Mouse (Mus musculus) NIH3T3 (cell line): ENCODE data around the gene 1700069L16Rik.

Source experiments
- DNase-seq: peaks from one replicate; pipeline ENCODE4 v3.0.0-alpha.2; 2012; ENCODE audit warnings: low read depth

The 1700069L16Rik gene

GRCm38 (mm10) chr5:113734376-113734775 lies 9.8 kb upstream of the 1700069L16Rik start:
- DNase-seq, result peak; percentile 37

GRCm38 (mm10) chr5:113732182-113732581 lies 7.6 kb upstream of the 1700069L16Rik start:
- DNase-seq, result peak; percentile 75

GRCm38 (mm10) chr5:113731174-113731573 lies 6.6 kb upstream of the 1700069L16Rik start:
- no peak for DNase-seq

GRCm38 (mm10) chr5:113730641-113731121 lies 6.1 kb upstream of the 1700069L16Rik start:
- no peak for DNase-seq

- DNase-seq, result no peak
These were observed 4.1 kb upstream of the 1700069L16Rik start for GRCm38 (mm10) chr5:113728691-113729090.

- no peak for DNase-seq
These were observed 3.4 kb upstream of the 1700069L16Rik start for GRCm38 (mm10) chr5:113728011-113728410.

GRCm38 (mm10) chr5:113727238-113727637 lies 2.7 kb upstream of the 1700069L16Rik start:
- no peak for DNase-seq

GRCm38 (mm10) chr5:113726618-113727017 lies 2.0 kb upstream of the 1700069L16Rik start:
- DNase-seq, result no peak

- no peak for DNase-seq
These were observed 845 bp upstream of the 1700069L16Rik start for GRCm38 (mm10) chr5:113725417-113725816.

GRCm38 (mm10) chr5:113723567-113724237 lies 870 bp downstream of the 1700069L16Rik start:
- no peak for DNase-seq

GRCm38 (mm10) chr5:113722224-113723013 lies 2.2 kb downstream of the 1700069L16Rik start:
- no peak for DNase-seq

GRCm38 (mm10) chr5:113719221-113719661 lies 5.3 kb downstream of the 1700069L16Rik start:
- DNase-seq, result no peak

- peak; percentile 74 for DNase-seq
These were observed 7.8 kb downstream of the 1700069L16Rik start for GRCm38 (mm10) chr5:113716581-113717388.

GRCm38 (mm10) chr5:113712861-113713260 lies 11.7 kb downstream of the 1700069L16Rik start:
- no peak for DNase-seq

GRCm38 (mm10) chr5:113703803-113704585 lies 20.6 kb downstream of the 1700069L16Rik start:
- no peak for DNase-seq

GRCm38 (mm10) chr5:113700388-113701023 lies 24.1 kb downstream of the 1700069L16Rik start:
- no peak for DNase-seq

- no peak for DNase-seq
These were observed 30.2 kb downstream of the 1700069L16Rik start for GRCm38 (mm10) chr5:113694415-113694814.

- no peak for DNase-seq
These were observed 30.6 kb downstream of the 1700069L16Rik start for GRCm38 (mm10) chr5:113694000-113694399.

- no peak for DNase-seq
These were observed 31.3 kb downstream of the 1700069L16Rik start for GRCm38 (mm10) chr5:113693196-113693755.

GRCm38 (mm10) chr5:113690866-113691265 lies 33.7 kb downstream of the 1700069L16Rik start:
- no peak for DNase-seq
